In genomic region chr14:48582080-48582479, GRCm38 (mm10) we compare ENCODE assay signal across 12 mouse cellular contexts.
A peak's percentile ranks its signal among the peaks of the same experiment; 100 is the strongest.
DNase-seq lines count a peak whose midpoint lies in the region; ATAC-seq and TF ChIP-seq lines count a peak whose summit lies in the region.
"Had no signal": no experiment of that assay in that cellular context is flagged by ENCODE, and none has a peak within 500 bp of the region (broad histone marks: within the 10 kb centered on the region; RNA-seq: fewer than 3 reads in every experiment).

No protein-coding gene starts in this region.

- in situ Hi-C loops in ES-E14 (cut with MboI; ENCODE audit: low sequenced_read_pairs in 2 of 2, unreplicated experiment in 2 of 2): no loop called here

- intact Hi-C loops in left cerebral cortex, postnatal 4 days (cut with DNase I): no loop called here

- DNase-seq in forebrain, embryonic 14.5 days (ENCODE audit: low spot score): peak; percentile 39
- DNase-seq in left cerebral cortex, postnatal 4 days: peak; percentile 29
- DNase-seq in left cerebral cortex, adult 8-10 months (ENCODE audit: low spot score in 2 of 2): no peak
- DNase-seq in ES-E14 (ENCODE audit: low read depth, low spot score): no peak
- peak; percentile 6 for DNase-seq in induced T-regulatory cell, adult 2 months (ENCODE audit: low read depth)
- no peak for DNase-seq in frontal cortex, postnatal 14 days (ENCODE audit: low spot score in 2 of 2)
- DNase-seq in heart, postnatal 4 days: no peak

- 81% methylated on average over 1 of the region's 1 CpGs for WGBS in forebrain, embryonic 14.5 days
- 73% methylated on average over 1 of the region's 1 CpGs for WGBS in forebrain, embryonic 13.5 days

- no peaks in the 10 kb centered on the region for H3K4me1 ChIP-seq in forebrain, embryonic 14.5 days (ENCODE audit: control insufficient read depth, insufficient read depth, low read length)
- H3K4me1 ChIP-seq in forebrain, embryonic 13.5 days: no peaks in the 10 kb centered on the region
- H3K4me1 ChIP-seq in ES-E14 (ENCODE audit: control insufficient read depth in 2 of 2, insufficient read depth in 2 of 2, low read length in 2 of 2, poor library complexity in 1 of 2): peaks cover 0 to 10% of the 10 kb centered on the region in 2 experiments; a peak in 2 of 4 replicates
- H3K4me1 ChIP-seq: heart, embryonic 13.5 days; limb, embryonic 12.5 days; neural tube, embryonic 13.5 days had no signal

- no peak overlapping the region for H3K27ac ChIP-seq in forebrain, embryonic 14.5 days (ENCODE audit: low read depth, low read length)
- H3K27ac ChIP-seq in forebrain, embryonic 13.5 days: no peak overlapping the region
- no peak overlapping the region for H3K27ac ChIP-seq in ES-E14 (ENCODE audit: insufficient read depth, low read depth, low read length, poor library complexity, severe bottlenecking)
- H3K27ac ChIP-seq: forebrain, embryonic 12.5 days; heart, embryonic 13.5 days; limb, embryonic 12.5 days; neural tube, embryonic 13.5 days had no signal

- ATAC-seq in forebrain, embryonic 14.5 days: no peak
- no peak for ATAC-seq in forebrain, embryonic 13.5 days

- no peak overlapping the region for H3K9ac ChIP-seq in forebrain, embryonic 14.5 days (ENCODE audit: low read length)
- no peak overlapping the region for H3K9ac ChIP-seq in forebrain, embryonic 13.5 days
- H3K9ac ChIP-seq in ES-E14 (ENCODE audit: insufficient read depth, low read depth, low read length, poor library complexity, severe bottlenecking): no peak overlapping the region
- H3K9ac ChIP-seq: forebrain, embryonic 12.5 days; heart, embryonic 13.5 days; limb, embryonic 12.5 days; neural tube, embryonic 13.5 days had no signal

- H3K36me3 ChIP-seq in forebrain, embryonic 14.5 days (ENCODE audit: control insufficient read depth, insufficient read depth, low read length): no peaks in the 10 kb centered on the region
- H3K36me3 ChIP-seq in forebrain, embryonic 13.5 days (ENCODE audit: poor library complexity, severe bottlenecking): no peaks in the 10 kb centered on the region
- no peaks in the 10 kb centered on the region for H3K36me3 ChIP-seq in ES-E14 (ENCODE audit: control insufficient read depth, insufficient read depth, low read length, poor library complexity, severe bottlenecking)
- H3K36me3 ChIP-seq: forebrain, embryonic 12.5 days; heart, embryonic 13.5 days; limb, embryonic 12.5 days; neural tube, embryonic 13.5 days had no signal

- no peak overlapping the region for H3K4me2 ChIP-seq in forebrain, embryonic 14.5 days (ENCODE audit: low read length)
- H3K4me2 ChIP-seq in forebrain, embryonic 13.5 days: no peak overlapping the region
- H3K4me2 ChIP-seq: forebrain, embryonic 12.5 days; heart, embryonic 13.5 days; limb, embryonic 12.5 days; neural tube, embryonic 13.5 days had no signal

- H3K4me3 ChIP-seq in forebrain, embryonic 14.5 days (ENCODE audit: low read depth, low read length): no peak overlapping the region
- no peak overlapping the region for H3K4me3 ChIP-seq in forebrain, embryonic 13.5 days
- H3K4me3 ChIP-seq in ES-E14 (ENCODE audit: insufficient read depth in 1 of 2, low read depth in 1 of 2, low read length in 2 of 2, poor library complexity in 1 of 2, severe bottlenecking in 1 of 2): no peak overlapping the region
- H3K4me3 ChIP-seq: forebrain, embryonic 12.5 days; heart, embryonic 13.5 days; limb, embryonic 12.5 days; neural tube, embryonic 13.5 days had no signal

- H3K27me3 ChIP-seq in forebrain, embryonic 14.5 days (replicated peaks; ENCODE audit: control insufficient read depth, insufficient read depth, low read length): 0 out of 2 replicates have a peak, but pooled peaks cover 3% of the 10 kb centered on the region
- H3K27me3 ChIP-seq in forebrain, embryonic 13.5 days: peaks cover 6% of the 10 kb centered on the region; the same call in 1 of the 2 replicates
- H3K27me3 ChIP-seq: heart, embryonic 13.5 days; limb, embryonic 12.5 days; neural tube, embryonic 13.5 days had no signal

- no peaks in the 10 kb centered on the region for H3K9me3 ChIP-seq in forebrain, embryonic 14.5 days (replicated peaks; ENCODE audit: control insufficient read depth, low read length)
- H3K9me3 ChIP-seq in forebrain, embryonic 13.5 days (replicated peaks): no peaks in the 10 kb centered on the region
- H3K9me3 ChIP-seq in ES-E14 (ENCODE audit: control insufficient read depth, insufficient read depth, low read depth, low read length): no peaks in the 10 kb centered on the region
- H3K9me3 ChIP-seq: forebrain, embryonic 12.5 days; heart, embryonic 13.5 days; limb, embryonic 12.5 days; neural tube, embryonic 13.5 days had no signal

TF ChIP-seq in ES-E14, 5 proteins besides CTCF, POLR2A, EP300 and RAD21:
- no peak for TF ChIP-seq HCFC1 (IDR thresholded peaks at IDR 0.05; ENCODE audit: borderline replicate concordance, insufficient read depth, low read length)
- no peak for TF ChIP-seq ZNF384 (IDR thresholded peaks at IDR 0.05; ENCODE audit: low read depth, low read length)
- TF ChIP-seq CHD2 (IDR thresholded peaks at IDR 0.05; ENCODE audit: low read depth, low read length): no peak
- no peak for TF ChIP-seq MAFK (IDR thresholded peaks at IDR 0.05; ENCODE audit: insufficient read depth, low read depth, low read length)
- TF ChIP-seq ZC3H11A (IDR thresholded peaks at IDR 0.05; ENCODE audit: borderline replicate concordance, low read depth, low read length): peak; percentile 72

Comparison
In these comparisons a context has a peak if more than half of its experiments do, and no peak if none do; other contexts are left out.
1. DNase-seq: peak in forebrain, embryonic 14.5 days (single experiment), left cerebral cortex, postnatal 4 days (single experiment) and induced T-regulatory cell, adult 2 months (single experiment); none in left cerebral cortex, adult 8-10 months (0 of 2), ES-E14 (single experiment), frontal cortex, postnatal 14 days (0 of 2) and heart, postnatal 4 days (single experiment).